Mouse (Mus musculus) MEL (cell line): ENCODE measurements at regions not wholly inside any gene's neighbourhood (a gene's known extent, or its start where the extent isn't known, plus 50 kb on each side); places are given as distances from the start of the nearest gene placed in this dataset.

ENCODE experiments used
- CTCF ChIP-seq, 3 experiments: IDR thresholded peaks in 2 of 3; conservative IDR thresholded peaks in 1 of 3; 2 replicates each; pipeline ENCODE4 v1.5.1; 2011 to 2012; ENCODE audit warnings: low read length in 3 of 3, low read depth in 2 of 3, mild to moderate bottlenecking in 2 of 3, improper control_type of control experiment in 1 of 3, inconsistent platforms in 1 of 3, mixed read lengths in 1 of 3, moderate library complexity in 1 of 3; ENCODE audit not compliant: control insufficient read depth in 1 of 3, insufficient read depth in 1 of 3, poor library complexity in 1 of 3, severe bottlenecking in 1 of 3
- POLR2A ChIP-seq, 2 experiments: IDR thresholded peaks; 2 replicates each; pipeline ENCODE4 v1.6.1; 2011 to 2012; ENCODE audit warnings: low read length in 2 of 2, mild to moderate bottlenecking in 2 of 2, control low read depth in 1 of 2, improper control_type of control experiment in 1 of 2, low read depth in 1 of 2, moderate library complexity in 1 of 2; ENCODE audit not compliant: control insufficient read depth in 1 of 2, insufficient read depth in 1 of 2, poor library complexity in 1 of 2
- POLR2AphosphoS2 ChIP-seq: IDR thresholded peaks from 2 replicates; pipeline ENCODE4 v1.6.1; 2011; ENCODE audit warnings: low read length, improper control_type of control experiment
- RAD21 ChIP-seq: IDR thresholded peaks from 2 replicates; pipeline ENCODE4 v1.6.1; 2011; ENCODE audit warnings: mild to moderate bottlenecking, low read depth, low read length, improper control_type of control experiment
- TBP ChIP-seq: IDR thresholded peaks from 2 replicates; pipeline ENCODE4 v1.8.0; 2011; ENCODE audit warnings: low read depth, low read length, improper control_type of control experiment
- TCF12 ChIP-seq: IDR thresholded peaks from 2 replicates; pipeline ENCODE4 v1.6.1; 2014; ENCODE audit warnings: low read depth, mild to moderate bottlenecking, inconsistent platforms, low read length, improper control_type of control experiment, moderate library complexity
- ZC3H11A ChIP-seq: IDR thresholded peaks from 2 replicates; pipeline ENCODE4 v1.6.1; 2012; ENCODE audit warnings: low read depth, mild to moderate bottlenecking, inconsistent platforms, low read length, improper control_type of control experiment
- ZNF384 ChIP-seq: IDR thresholded peaks from 2 replicates; pipeline ENCODE4 v1.6.1; 2012; ENCODE audit warnings: low read depth, mild to moderate bottlenecking, inconsistent platforms, low read length, improper control_type of control experiment

DNA sequence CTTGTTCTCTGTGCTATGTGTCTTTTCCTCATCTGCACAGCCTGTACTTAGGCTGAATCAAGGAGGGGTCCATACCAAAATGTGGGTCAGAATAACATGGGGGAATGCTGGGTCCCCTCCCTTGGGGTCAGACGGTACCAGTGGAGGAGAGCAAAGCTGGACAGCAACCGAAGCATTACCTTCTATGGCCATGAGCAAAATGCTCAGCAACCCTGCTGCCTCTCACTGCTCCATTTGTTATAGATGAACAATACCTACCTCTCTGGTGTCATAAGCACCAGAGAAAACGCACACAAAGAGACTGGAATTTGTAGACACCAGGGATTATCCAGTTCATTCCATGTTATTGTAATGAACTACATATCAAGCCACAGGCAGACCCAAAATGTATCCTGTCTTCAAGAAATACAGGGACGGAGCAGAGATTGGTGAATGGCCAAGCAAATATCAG is 50.6 kb upstream of the Cpm start:
- TF ChIP-seq ZNF384 (no peak), TBP (no peak), CTCF (IDR thresholded peaks at IDR 0.05 in 2 of 3, conservative IDR thresholded peaks at IDR 0.05 in 1 of 3; ENCODE audit: control insufficient read depth in 1 of 3, insufficient read depth in 1 of 3, low read depth in 2 of 3, low read length in 3 of 3, poor library complexity in 1 of 3, severe bottlenecking in 1 of 3) (no peak), POLR2AphosphoS2 (no peak), POLR2A (IDR thresholded peaks at IDR 0.05; ENCODE audit: control insufficient read depth in 1 of 2, insufficient read depth in 1 of 2, low read depth in 1 of 2, low read length in 2 of 2, poor library complexity in 1 of 2) (no peak), ZC3H11A (no peak), RAD21 (no peak), TCF12 (no peak)
